Mouse (Mus musculus): ENCODE results near the gene Ccdc116. TPM values are rescaled to one million over a fixed set of nuclear protein-coding genes. Genes with fewer than 3 reads are reported as not detected.

Ccdc116 gene
- polyA plus RNA-seq, 1 experiment, result 1.5 TPM

DNA sequence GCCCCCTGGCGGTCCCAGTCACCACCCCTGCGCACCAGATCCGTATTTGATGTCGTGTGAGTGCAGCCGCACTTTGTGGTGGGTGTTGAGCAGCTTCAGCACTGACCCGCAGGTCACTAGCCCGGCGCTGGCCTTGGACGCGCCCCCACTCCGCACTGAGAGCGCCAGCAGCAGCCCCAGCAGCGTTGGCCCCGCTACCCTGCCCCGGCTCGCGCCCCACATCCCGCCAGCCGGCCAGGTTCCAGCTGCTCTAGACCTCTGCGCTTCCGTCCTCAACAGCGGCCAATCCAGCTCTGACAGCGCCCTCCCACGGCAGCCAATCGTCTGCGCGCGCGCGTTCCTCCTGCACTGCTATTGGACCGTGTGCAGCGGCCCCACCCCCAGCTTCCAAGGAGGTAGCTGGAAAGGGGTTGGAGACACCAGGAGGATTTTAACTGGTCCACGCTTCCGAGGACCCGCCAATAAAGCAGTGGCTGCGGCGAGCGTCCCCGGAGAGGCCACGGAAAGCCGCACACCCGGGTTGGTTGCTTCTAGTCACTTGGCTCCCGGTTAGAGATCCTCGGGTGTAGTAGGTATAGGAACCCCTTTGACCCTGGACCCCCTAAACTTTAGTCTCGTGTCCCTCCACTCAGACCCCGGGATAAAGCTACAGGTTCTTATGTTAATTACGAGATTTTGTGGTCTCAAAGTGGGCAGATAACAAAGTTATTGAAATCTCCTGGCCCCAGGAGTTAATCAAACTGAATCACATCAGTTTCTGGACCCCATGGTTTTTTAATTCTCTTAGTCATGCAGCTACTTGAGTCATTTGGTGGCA is 14.7 kb downstream of the Ccdc116 start, which contains the start of gene Sdf2l1:
Sdf2l1 (minus strand) TSS at position 295 of the 817 bp plus-strand sequence.
- Histone ChIP-seq H3K4me3 (ENCODE audit: extremely low read depth, insufficient read depth, insufficient read length) (peak within 1 kb of the TSS; percentile 94), H3K36me3 (ENCODE audit: control insufficient read depth, insufficient read depth, low read length) (no peaks in the 10 kb centered on the region), H3K27ac (ENCODE audit: insufficient read depth, low read length) (peak within 1 kb of the TSS; percentile 28; the same call in 1 of the 2 replicates), H3K27me3 (ENCODE audit: control insufficient read depth, insufficient read depth, low read length) (no peaks in the 10 kb centered on the region), H3K4me1 (ENCODE audit: control insufficient read depth, insufficient read depth, insufficient read length) (peaks cover 6% of the 10 kb centered on the region)
- under 1% methylated on average over 47 of the region's 47 CpGs for WGBS
- peak; percentile 81 to 92 for DNase-seq (ENCODE audit: low read depth in 1 of 2, low spot score in 2 of 2)
- peak; percentile 38; the same call in 1 of the 2 replicates for TF ChIP-seq CTCF (IDR thresholded peaks at IDR 0.05; ENCODE audit: extremely low read depth, insufficient read depth, insufficient read length, insufficient replicate concordance)
- TF ChIP-seq POLR2A (IDR thresholded peaks at IDR 0.05; ENCODE audit: low read depth, low read length), result peak; percentile 75; the same call in 1 of the 2 replicates

DNA sequence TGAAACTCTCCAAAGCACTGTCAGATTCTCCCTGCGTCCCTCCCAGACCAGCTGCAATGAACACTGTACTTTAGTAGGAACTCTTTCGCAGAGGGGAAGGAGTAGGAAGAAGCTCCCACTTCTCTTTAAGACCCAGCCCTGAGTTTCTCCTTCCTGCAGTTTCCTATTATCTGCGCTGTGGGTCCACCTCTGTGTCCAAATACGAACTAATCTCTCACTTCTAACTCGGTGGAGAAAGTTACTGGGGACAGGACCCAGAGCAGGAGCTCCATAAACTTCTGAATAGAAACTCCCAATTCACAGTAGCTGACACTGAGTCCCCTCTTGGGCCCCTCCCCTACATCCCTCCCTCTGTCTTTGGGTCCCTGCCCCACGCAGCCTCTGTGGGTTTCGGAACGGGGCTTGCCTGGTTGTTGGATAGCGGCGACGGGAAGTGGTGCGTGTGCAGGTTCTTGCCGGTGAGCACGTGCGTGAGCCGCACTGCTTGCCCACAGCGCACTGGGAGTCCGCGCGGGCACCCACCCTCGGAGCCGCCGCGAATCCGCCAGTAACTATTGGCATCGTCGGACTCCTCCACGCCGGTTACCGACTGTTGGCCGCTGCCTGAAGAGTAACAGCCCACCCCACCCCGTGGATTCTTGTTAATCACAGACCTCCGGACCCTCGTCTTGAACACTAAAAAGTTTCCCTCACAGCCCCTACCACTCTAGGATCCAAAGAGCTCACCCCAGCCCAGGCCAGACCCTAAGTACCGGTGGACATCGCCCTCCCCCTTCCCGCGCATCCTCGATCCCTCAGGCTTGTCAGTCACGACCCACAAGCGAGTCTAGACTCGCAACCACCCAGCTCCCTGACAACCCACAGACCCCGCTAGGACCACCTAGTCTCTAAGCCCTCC is 15.6 kb downstream of the Ccdc116 start:
- no peaks in the 10 kb centered on the region for H3K36me3 ChIP-seq (ENCODE audit: control insufficient read depth, insufficient read depth, low read length)
- peak overlapping the region; percentile 94 for H3K4me3 ChIP-seq (ENCODE audit: extremely low read depth, insufficient read depth, insufficient read length)
- peak in 1 of 2 experiments; percentile 13 for DNase-seq (ENCODE audit: low read depth in 1 of 2, low spot score in 2 of 2)
- peak overlapping the region; percentile 28; the same call in 1 of the 2 replicates for H3K27ac ChIP-seq (ENCODE audit: insufficient read depth, low read length)
- no peaks in the 10 kb centered on the region for H3K27me3 ChIP-seq (ENCODE audit: control insufficient read depth, insufficient read depth, low read length)
- H3K4me1 ChIP-seq (ENCODE audit: control insufficient read depth, insufficient read depth, insufficient read length), result peaks cover 6% of the 10 kb centered on the region
- TF ChIP-seq POLR2A (IDR thresholded peaks at IDR 0.05; ENCODE audit: low read depth, low read length) (no peak), CTCF (IDR thresholded peaks at IDR 0.05; ENCODE audit: extremely low read depth, insufficient read depth, insufficient read length, insufficient replicate concordance) (no peak)
- WGBS, result 4% methylated on average over 43 of the region's 43 CpGs

DNA sequence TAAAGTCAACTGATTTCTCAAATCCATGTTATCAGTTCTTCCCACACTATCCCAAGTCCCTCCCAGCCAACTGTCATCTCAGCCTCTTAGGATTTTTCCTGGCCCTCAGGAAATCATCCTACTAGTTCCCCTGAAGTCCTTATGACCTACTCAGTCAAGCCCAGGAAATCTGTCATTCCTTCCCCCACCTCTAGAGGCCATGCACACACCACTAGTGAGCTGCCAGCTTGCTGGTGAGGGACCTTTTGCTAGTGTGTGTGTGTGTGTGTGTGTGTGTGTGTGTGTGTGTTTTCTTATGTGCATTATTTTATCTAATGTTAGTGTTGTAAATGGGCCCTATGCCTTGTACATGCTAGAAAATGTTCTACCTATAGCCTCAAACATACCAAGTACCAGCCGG is 19.7 kb downstream of the Ccdc116 start:
- H3K4me1 ChIP-seq (ENCODE audit: control insufficient read depth, insufficient read depth, insufficient read length), result peaks cover 6% of the 10 kb centered on the region
- WGBS, result 92% methylated on average over 1 of the region's 1 CpGs

DNA sequence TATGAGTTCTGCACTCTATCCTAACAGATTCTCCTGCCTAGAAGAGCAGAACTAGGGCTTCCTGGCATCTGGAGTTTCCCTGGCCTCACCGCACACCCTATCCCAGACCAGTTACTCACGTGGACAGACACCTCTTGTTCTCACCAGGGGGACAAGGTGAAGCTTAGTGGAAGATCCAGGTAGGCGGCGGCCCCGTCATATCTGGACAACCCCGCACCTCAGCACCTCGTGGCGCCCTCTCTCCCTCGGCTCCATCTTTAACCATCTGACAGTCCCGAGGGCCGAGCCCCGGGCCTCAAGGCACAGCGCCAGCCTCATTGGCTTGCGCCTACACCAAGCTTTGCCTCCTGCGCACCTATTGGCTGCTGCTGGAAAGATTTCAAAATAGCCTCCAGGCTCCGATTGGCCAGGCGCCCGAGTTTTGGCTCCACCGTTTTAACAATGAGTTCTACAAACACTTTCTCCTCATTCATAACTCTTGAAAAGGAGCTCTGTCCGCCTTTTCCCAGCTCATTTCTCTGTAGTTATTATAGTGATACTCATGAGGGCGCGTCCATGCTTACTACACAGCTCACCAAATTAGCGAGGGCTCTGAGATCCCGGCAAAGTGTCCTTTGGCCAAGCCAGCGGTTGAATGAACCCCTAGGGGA is 22.0 kb downstream of the Ccdc116 start, which contains the start of gene 2610318N02Rik:
2610318N02Rik (minus strand) TSS at position 297 of the 650 bp plus-strand sequence.
- Histone ChIP-seq H3K36me3 (ENCODE audit: control insufficient read depth, insufficient read depth, low read length) (no peaks in the 10 kb centered on the region), H3K4me1 (ENCODE audit: control insufficient read depth, insufficient read depth, insufficient read length) (no peaks in the 10 kb centered on the region; the same call in 1 of the 2 replicates), H3K27me3 (ENCODE audit: control insufficient read depth, insufficient read depth, low read length) (no peaks in the 10 kb centered on the region), H3K27ac (ENCODE audit: insufficient read depth, low read length) (no peak within 1 kb of the TSS), H3K4me3 (ENCODE audit: extremely low read depth, insufficient read depth, insufficient read length) (peak within 1 kb of the TSS; percentile 64)
- DNase-seq (ENCODE audit: low read depth in 1 of 2, low spot score in 2 of 2), result peak; percentile 51 to 68
- WGBS, result 2% methylated on average over 25 of the region's 25 CpGs
- TF ChIP-seq CTCF (IDR thresholded peaks at IDR 0.05; ENCODE audit: extremely low read depth, insufficient read depth, insufficient read length, insufficient replicate concordance) (no peak), POLR2A (IDR thresholded peaks at IDR 0.05; ENCODE audit: low read depth, low read length) (no peak)

More for the DNA sequence above, 19.7 kb downstream of the Ccdc116 start:
- peak; percentile 75; the same call in 1 of the 2 replicates for TF ChIP-seq CTCF (IDR thresholded peaks at IDR 0.05; ENCODE audit: extremely low read depth, insufficient read depth, insufficient read length, insufficient replicate concordance)
- TF ChIP-seq POLR2A (IDR thresholded peaks at IDR 0.05; ENCODE audit: low read depth, low read length), result no peak
- Histone ChIP-seq H3K27me3 (ENCODE audit: control insufficient read depth, insufficient read depth, low read length) (no peaks in the 10 kb centered on the region), H3K27ac (ENCODE audit: insufficient read depth, low read length) (no peak overlapping the region), H3K4me3 (ENCODE audit: extremely low read depth, insufficient read depth, insufficient read length) (no peak overlapping the region), H3K36me3 (ENCODE audit: control insufficient read depth, insufficient read depth, low read length) (no peaks in the 10 kb centered on the region)
- peak in 1 of 2 experiments; percentile 59 for DNase-seq (ENCODE audit: low read depth in 1 of 2, low spot score in 2 of 2)

DNA sequence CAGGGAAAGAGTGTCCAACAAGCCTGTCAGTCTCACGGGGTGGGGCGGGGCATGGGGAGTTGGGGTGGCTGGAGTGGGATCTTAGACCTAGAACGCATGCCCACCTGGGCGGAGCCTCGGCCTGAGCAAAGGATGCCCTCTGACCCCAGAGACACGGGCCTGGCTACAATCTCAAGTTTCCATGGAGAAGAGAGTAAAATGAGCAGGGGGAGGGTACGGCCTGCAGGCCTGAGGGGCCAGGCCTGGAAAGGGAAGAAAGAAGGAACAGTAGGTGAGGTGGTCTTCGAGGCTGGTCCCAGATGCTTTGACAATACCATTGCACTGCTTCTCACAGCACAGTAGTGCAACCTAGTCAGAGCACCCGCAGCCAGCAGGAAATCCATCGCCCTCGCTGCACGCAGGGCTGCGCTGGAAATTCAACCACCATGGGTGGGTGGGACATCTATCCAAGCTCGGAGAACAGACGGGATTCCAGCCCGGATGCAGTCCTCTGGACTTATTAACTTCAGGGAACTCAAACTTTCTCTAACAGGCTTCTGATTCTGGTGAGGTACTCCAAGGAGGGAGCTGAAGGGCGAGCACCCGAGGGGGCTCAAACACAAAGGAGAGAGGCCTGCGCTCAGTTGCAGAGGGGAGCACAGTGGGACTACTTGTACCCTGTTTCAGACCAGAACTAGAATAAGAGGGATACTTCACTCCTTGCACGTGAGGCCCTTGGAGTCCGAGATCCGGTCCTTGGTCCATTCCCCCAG is 22.7 kb downstream of the Ccdc116 start:
- no peak for TF ChIP-seq CTCF (IDR thresholded peaks at IDR 0.05; ENCODE audit: extremely low read depth, insufficient read depth, insufficient read length, insufficient replicate concordance)
- TF ChIP-seq POLR2A (IDR thresholded peaks at IDR 0.05; ENCODE audit: low read depth, low read length), result no peak
- H3K4me1 ChIP-seq (ENCODE audit: control insufficient read depth, insufficient read depth, insufficient read length), result no peaks in the 10 kb centered on the region; the same call in 1 of the 2 replicates
- no peak overlapping the region for H3K27ac ChIP-seq (ENCODE audit: insufficient read depth, low read length)
- no peaks in the 10 kb centered on the region for H3K27me3 ChIP-seq (ENCODE audit: control insufficient read depth, insufficient read depth, low read length)
- WGBS, result 23% methylated on average over 22 of the region's 22 CpGs
- H3K36me3 ChIP-seq (ENCODE audit: control insufficient read depth, insufficient read depth, low read length), result no peaks in the 10 kb centered on the region
- DNase-seq (ENCODE audit: low read depth in 1 of 2, low spot score in 2 of 2), result no peak
- H3K4me3 ChIP-seq (ENCODE audit: extremely low read depth, insufficient read depth, insufficient read length), result peak overlapping the region; percentile 64

Data from spleen, adult 2 months (tissue).